Mouse (Mus musculus): ENCODE measurements at regions not wholly inside any gene's neighbourhood (a gene's known extent, or its start where the extent isn't known, plus 50 kb on each side); places are given as distances from the start of the nearest gene placed in this dataset.

DNA sequence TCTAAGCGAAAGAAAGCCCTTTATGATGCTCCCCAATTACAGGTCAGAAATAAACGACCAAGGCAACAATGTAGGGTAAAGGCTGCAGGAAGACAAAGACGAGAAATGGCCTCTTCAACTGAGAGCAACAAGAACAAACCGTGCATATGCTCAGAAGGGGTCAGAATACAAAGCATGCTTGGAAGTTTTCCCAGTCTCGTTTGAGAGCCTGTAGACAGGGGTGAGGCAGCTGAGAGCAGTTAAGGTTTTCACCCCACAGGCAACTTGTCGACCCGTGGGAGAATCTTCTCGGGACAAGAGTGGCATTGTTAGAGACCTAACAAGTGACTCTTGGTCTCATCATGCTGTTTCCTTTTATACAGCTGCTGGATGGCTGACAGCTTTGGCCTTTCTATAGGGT, 255.4 kb downstream of the Lmo4 start:
- in situ Hi-C loops (cut with MboI, MseI): no loop called here

- in situ Hi-C loops (cut with MboI, MseI): no loop called here
Observed at GRCm38 (mm10) chr3:143949026-143949637, 255.9 kb downstream of the Lmo4 start.

- in situ Hi-C loops (cut with MboI, MseI): no loop called here
Observed at GRCm38 (mm10) chr3:143947938-143948267, 257.1 kb downstream of the Lmo4 start.

GRCm38 (mm10) chr3:143947079-143947937, 257.7 kb downstream of the Lmo4 start:
- in situ Hi-C loops (cut with MboI, MseI): no loop called here

DNA sequence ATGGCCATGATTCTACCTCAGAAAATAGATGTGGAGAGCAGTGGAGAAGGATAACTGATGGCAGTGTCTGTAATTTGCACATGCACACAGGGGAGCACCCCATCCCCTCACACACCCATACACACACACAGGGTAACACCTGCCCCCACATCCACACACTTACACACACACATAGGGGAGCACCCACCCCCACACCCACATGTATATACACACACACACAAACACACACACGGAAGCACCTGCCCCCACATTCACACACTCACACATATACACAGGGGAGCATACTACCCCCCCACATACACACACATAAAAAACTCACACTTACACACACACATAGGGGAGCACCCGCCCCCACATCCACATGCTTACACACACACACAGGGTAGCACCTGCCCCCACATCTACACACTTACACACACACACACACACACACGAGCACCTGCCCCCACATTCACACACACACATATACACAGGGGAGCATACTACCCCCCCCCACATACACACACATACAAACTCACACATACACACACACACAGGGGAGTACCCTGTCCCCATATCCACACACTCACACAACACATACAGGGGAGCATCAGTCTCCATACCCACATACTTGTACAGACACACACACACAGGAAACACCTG, 265.8 kb downstream of the Lmo4 start:
- in situ Hi-C loops (cut with MboI, MseI): no loop called here

DNA sequence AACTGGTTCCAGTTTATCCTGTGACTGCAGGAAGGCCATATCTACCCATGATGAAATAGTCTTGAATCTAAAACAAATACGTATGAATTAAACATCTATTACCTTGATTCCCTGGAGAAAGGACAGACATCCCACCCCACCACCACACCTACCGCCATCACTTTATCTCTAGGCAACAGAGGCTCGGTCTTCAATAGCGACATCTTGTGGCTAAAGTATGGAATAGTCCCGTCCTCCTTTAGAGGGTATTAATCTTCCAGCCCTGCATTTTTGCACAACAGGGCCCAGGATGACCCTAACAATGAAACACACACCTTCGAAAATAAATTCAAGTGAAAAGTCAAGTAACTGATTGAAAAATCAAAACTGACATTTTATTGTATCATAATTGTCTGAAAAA, 279.7 kb downstream of the Lmo4 start:
- in situ Hi-C loops (cut with MboI, MseI): no loop called here

DNA sequence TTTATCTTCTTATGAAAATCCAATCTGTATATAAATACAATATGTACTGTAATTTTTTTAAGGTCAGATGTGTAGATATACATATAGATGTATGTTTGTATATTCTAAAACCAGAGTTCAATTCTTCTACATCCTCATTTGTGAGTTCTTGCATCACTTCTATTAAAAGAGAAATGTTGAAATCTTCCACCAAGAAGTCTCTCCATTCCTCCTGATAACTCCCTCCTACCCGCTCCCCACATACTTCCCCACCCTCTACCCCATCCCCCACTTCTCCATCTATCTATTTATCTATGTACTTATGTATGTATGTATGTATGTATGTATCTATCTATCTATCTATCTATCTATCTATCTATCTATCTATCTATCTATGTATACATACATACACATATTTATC, 285.3 kb downstream of the Lmo4 start:
- in situ Hi-C loops (cut with MboI, MseI): no loop called here

DNA sequence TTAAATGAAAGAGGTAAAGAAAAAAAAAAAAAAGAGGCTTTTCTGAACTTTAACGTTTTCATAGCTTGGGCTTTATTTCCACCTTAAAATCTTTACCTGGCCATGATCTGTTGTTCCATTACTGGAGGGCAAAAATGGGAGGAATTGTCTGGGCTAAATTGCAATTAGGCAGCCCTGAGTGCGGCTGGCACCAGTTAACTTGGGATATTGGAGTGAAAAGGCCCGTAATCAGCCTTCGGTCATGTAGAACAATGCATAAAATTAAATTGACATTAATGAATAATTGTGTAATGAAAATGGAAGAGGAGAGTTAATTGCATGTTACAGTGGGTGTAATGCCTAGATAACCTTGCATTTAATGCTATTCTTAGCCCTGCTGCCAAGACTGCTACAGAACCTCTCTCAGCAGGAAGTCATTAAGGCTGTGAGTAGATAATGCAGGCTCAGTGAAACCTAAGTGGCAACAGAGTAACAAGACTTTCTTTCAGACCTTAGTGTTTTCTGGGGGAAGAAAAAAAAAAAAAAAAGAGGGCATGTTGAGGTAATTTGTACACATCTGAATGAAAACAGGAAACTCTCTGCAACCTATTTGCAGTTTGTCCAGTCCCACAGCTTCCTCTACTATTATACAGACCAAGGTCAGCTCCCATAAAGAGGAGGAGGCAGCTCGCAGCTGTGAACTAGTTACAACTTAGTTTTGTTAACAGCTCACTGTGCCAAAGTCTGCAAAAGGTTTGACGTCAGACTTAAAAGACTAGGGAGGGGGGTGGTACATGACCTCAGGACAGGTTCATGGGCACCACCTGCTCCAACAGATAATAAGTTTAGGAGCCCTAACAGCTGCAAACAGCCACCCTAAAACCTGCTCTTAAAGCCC, 290.4 kb downstream of the Lmo4 start:
- in situ Hi-C loops (cut with MboI, MseI): no loop called here

- in situ Hi-C loops (cut with MboI, MseI): no loop called here
Observed at GRCm38 (mm10) chr3:143913044-143913574, 291.9 kb downstream of the Lmo4 start.

GRCm38 (mm10) chr3:143912433-143912832, 292.6 kb downstream of the Lmo4 start:
- in situ Hi-C loops (cut with MboI, MseI): no loop called here

DNA sequence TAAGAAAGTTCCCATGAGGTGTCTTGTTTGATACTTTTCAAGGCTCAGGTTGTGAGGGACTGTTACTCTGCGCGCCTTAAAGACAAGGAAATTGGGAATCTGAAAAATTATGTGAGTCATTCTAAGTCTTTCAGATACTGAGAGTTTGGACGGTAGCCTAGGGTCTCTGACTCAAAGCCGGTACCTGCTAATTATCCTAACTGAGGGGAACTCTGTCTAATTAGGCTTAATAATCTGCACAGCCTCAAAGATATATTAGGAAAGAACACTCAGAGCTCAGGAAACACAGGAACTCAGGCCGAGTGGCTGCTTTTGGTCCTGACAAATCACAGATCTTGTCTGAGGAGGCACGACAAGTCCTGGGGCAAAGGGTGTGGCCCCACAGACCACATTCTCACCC, 295.7 kb downstream of the Lmo4 start:
- in situ Hi-C loops (cut with MboI, MseI): no loop called here

DNA sequence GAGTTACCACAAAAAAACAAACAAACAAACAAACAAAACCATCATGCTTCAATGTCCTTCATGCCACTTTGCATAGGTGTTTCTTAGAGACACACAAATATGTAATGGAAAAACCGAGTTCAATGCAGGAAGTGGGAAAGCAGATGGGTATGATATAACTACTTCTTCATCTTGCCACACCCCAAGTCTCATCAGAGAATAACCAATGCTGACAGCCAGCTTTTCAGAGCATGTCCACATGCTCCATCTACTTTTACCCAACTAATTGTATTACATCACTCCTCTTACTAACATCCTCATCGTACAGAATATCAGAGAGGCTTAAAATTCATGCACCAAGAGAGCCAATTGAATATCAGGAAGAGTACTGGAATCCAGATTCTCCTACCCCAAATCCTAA, 301.6 kb downstream of the Lmo4 start:
- in situ Hi-C loops (cut with MboI, MseI): no loop called here

DNA sequence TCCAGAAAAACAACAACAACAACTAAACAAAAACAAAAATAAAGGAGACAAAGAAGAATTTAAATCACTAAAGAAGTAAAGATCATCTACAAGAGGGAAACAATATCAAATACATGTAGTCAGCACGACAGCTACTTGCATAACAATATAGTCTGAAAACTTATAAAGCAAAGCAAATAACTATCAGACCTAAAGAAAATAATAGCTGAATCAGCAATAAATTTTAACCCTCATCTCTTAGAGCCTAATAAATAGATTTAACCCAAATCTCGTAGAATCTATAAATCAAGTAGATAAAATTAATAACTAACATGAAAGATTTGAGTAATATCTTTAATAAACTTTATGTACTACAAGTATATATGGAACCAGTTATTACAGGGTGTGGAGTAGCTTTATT, 324.2 kb downstream of the Lmo4 start:
- in situ Hi-C loops (cut with MboI, MseI): no loop called here

DNA sequence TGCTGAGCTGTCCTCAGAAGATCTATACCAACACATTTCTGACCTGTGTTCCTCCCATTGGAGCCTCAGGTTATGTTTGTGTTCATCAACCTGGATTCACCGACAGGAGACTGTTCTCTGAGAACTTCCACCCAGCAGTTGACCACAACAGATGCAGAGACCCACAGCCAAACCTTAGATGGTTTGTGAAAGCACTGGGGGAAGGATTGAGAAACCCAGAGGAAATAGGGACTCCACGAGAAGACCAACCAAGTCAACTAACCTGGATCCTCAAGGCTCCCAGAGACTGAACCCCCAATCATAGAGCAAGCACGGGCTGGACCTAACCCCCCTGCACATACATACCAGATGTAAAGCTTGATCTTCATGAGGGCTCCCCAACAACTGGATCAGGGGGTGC, 331.1 kb downstream of the Lmo4 start:
- in situ Hi-C loops (cut with MboI, MseI): no loop called here

DNA sequence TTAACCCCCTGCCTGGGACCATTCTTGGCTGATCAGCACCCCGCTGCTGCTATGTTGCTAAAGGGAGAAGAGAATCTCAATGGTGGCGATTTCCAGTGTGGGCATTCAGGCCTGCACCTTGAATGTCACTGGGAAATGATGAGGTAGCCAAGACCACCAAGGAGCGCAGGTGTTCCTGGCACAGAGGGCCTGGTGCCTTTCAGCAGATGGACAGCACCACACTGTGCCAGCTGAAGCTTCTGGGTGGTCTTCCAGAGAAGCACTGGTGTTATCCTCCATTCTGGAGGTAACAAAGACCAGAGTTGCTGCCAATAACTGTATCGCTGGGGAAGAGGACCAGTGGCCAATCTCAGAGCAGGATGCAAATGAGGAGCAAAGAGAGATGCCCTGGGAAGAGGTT, 338.5 kb downstream of the Lmo4 start:
- in situ Hi-C loops (cut with MboI, MseI): no loop called here

- in situ Hi-C loops (cut with MboI, MseI): no loop called here
Observed at GRCm38 (mm10) chr3:143865626-143866025, 339.4 kb downstream of the Lmo4 start.

DNA sequence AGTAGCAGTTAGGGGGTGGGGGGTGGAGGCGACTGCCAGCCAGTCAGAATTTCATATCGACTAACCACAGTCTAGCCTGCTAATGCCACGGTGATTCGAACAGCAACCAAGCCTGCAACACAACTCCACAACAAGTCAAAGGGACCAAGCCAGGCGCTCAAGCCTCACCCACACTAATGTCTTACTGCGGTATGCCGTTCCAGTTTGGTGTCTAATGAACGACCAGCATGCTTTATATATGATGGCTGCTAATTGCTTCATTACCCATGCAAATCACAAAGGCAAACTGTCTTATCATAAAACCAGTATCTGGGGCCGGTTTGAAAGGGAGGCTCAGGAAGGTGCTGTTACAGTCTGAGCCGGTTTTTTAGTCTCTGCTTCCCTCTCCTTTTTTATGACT, 340.5 kb downstream of the Lmo4 start:
- in situ Hi-C loops (cut with MboI, MseI): no loop called here

- in situ Hi-C loops (cut with MboI, MseI): no loop called here
Observed at GRCm38 (mm10) chr3:143862531-143862930, 342.5 kb downstream of the Lmo4 start.

DNA sequence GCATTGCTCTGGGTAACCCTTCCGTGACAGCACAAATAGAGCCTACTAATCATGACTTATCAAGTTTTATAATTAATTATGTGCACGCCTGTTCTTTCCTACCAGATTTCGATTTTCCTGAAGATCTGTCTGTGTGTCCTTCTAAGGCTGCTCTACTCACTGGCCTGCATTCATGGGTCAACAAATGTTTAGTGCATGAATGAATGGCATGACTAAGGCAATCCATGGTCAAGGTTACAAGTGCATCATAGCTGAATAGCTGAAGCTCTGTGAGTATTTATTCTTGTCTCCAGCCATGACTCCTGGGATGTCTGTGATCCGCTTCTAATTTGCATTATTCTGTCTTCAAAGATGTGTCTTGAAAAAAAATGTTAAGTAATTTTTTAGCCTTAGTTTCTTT, 343.2 kb downstream of the Lmo4 start:
- in situ Hi-C loops (cut with MboI, MseI): no loop called here

- in situ Hi-C loops (cut with MboI, MseI): no loop called here
Observed at GRCm38 (mm10) chr3:143835611-143836240, 369.3 kb downstream of the Lmo4 start.

DNA sequence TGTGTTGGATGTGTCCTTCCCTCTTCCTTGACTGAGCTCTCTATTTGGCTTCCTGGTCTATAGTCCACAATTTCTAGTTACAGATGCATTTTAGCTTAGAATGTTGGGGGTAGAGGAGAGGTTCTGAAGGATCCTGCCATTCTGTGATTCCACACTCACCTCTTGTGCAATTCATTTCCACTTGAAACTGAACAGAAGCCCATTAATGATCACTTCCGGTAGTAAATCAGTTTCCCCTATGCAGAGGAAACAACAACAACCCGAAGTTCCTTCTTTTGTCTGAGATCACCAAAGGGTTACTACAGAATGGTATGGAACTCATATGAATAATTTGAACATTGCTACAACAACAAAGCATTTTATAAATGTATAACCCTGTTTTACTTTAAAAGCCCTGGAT, 370.3 kb downstream of the Lmo4 start:
- in situ Hi-C loops (cut with MboI, MseI): no loop called here

Data from T-helper 17 cell (primary cell).